ENCODE assay signal across 21 mouse cellular contexts in genomic region chr11:50354162-50354561, GRCm38 (mm10). TPM values are rescaled to one million over a fixed set of nuclear protein-coding genes. Genes with fewer than 3 reads are reported as not detected.
DNase-seq lines count a peak whose midpoint lies in the region; ATAC-seq and TF ChIP-seq lines count a peak whose summit lies in the region.
"Had no signal": no experiment of that assay in that cellular context is flagged by ENCODE, and none has a peak within 500 bp of the region (broad histone marks: within the 10 kb centered on the region; RNA-seq: fewer than 3 reads in every experiment).

Gene Cby3, plus strand, starts transcription at chr11:50354462.

- TF ChIP-seq POLR2A in testis, adult 2 months (IDR thresholded peaks at IDR 0.05; ENCODE audit: control insufficient read depth, low read depth, low read length): no peak
- TF ChIP-seq POLR2A in bone marrow macrophage, adult 2 months (IDR thresholded peaks at IDR 0.05; ENCODE audit: borderline replicate concordance, low read depth, low read length): no peak

- no peak within 1 kb of the TSS for H3K4me3 ChIP-seq in kidney, embryonic 15.5 days (replicated peaks)
- H3K4me3 ChIP-seq in testis, adult 2 months (ENCODE audit: control insufficient read depth, low read depth, low read length): no peak within 1 kb of the TSS
- no peak within 1 kb of the TSS for H3K4me3 ChIP-seq in bone marrow macrophage, adult 2 months (ENCODE audit: insufficient read depth, low read length)
- H3K4me3 ChIP-seq: limb, embryonic 12.5 days; lung, embryonic 15.5 days; midbrain, embryonic 12.5 days; neural tube, embryonic 13.5 days had no signal

- no peak for ATAC-seq in kidney, embryonic 15.5 days (replicated peaks; ENCODE audit: low FRiP score)
- ATAC-seq in megakaryocyte-erythroid progenitor cell, adult 5-6 weeks (replicated peaks; ENCODE audit: low FRiP score, low TSS enrichment, poor library complexity, severe bottlenecking): no peak

- peaks cover 11% of the 10 kb centered on the region for H3K4me1 ChIP-seq in kidney, embryonic 15.5 days
- peaks cover 4% of the 10 kb centered on the region for H3K4me1 ChIP-seq in testis, adult 2 months (ENCODE audit: control insufficient read depth, insufficient read depth, low read length)
- peaks cover 11% of the 10 kb centered on the region for H3K4me1 ChIP-seq in bone marrow macrophage, adult 2 months (ENCODE audit: control insufficient read depth, insufficient read depth, low read length)
- H3K4me1 ChIP-seq: lung, embryonic 15.5 days; midbrain, embryonic 12.5 days had no signal

- H3K9ac ChIP-seq in kidney, embryonic 15.5 days: no peak within 1 kb of the TSS
- H3K9ac ChIP-seq: limb, embryonic 12.5 days; lung, embryonic 15.5 days; midbrain, embryonic 12.5 days; neural tube, embryonic 13.5 days had no signal

- H3K4me2 ChIP-seq in kidney, embryonic 15.5 days: no peak within 1 kb of the TSS
- H3K4me2 ChIP-seq: limb, embryonic 12.5 days; lung, embryonic 15.5 days; midbrain, embryonic 12.5 days; neural tube, embryonic 13.5 days had no signal

- H3K9me3 ChIP-seq in kidney, embryonic 15.5 days (replicated peaks): no peaks in the 10 kb centered on the region
- H3K9me3 ChIP-seq: limb, embryonic 12.5 days; lung, embryonic 15.5 days; midbrain, embryonic 12.5 days; neural tube, embryonic 13.5 days had no signal

- TF ChIP-seq CTCF in testis, adult 2 months (IDR thresholded peaks at IDR 0.05; ENCODE audit: control insufficient read depth, insufficient read depth, insufficient replicate concordance, low read depth, low read length): no peak
- TF ChIP-seq CTCF in bone marrow macrophage, adult 2 months (IDR thresholded peaks at IDR 0.05; ENCODE audit: low read depth, low read length): no peak

- DNase-seq in kidney, postnatal 10 days: no peak
- no peak for DNase-seq in testis, postnatal 10 days (ENCODE audit: low spot score)
- DNase-seq in adrenal gland, adult 18-20 months (ENCODE audit: low spot score in 2 of 2): no peak
- DNase-seq: B cell, adult 2 months; cerebellum, adult 8-10 months; lung, postnatal 4 days; right cerebral cortex, adult 18-20 months had no signal

- H3K27ac ChIP-seq in kidney, embryonic 15.5 days: peak within 1 kb of the TSS; percentile 88
- no peak within 1 kb of the TSS for H3K27ac ChIP-seq in testis, adult 2 months (ENCODE audit: control insufficient read depth, insufficient read depth, low read depth, low read length)
- H3K27ac ChIP-seq in bone marrow macrophage, adult 2 months (ENCODE audit: insufficient read depth, low read depth, low read length): peak within 1 kb of the TSS; percentile 37; the same call in 1 of the 2 replicates
- H3K27ac ChIP-seq: limb, embryonic 12.5 days; lung, embryonic 15.5 days; midbrain, embryonic 12.5 days; neural tube, embryonic 13.5 days had no signal

- H3K36me3 ChIP-seq in kidney, embryonic 15.5 days: no peaks in the 10 kb centered on the region
- no peaks in the 10 kb centered on the region for H3K36me3 ChIP-seq in testis, adult 2 months (ENCODE audit: control insufficient read depth, insufficient read depth, low read length)
- H3K36me3 ChIP-seq: G1E; limb, embryonic 12.5 days; lung, embryonic 15.5 days; midbrain, embryonic 12.5 days; neural tube, embryonic 13.5 days had no signal

- H3K27me3 ChIP-seq in kidney, embryonic 15.5 days: 0 out of 2 replicates have a peak, but pooled peaks cover 4% of the 10 kb centered on the region
- H3K27me3 ChIP-seq in testis, adult 2 months (ENCODE audit: control insufficient read depth, insufficient read depth, low read length): no peaks in the 10 kb centered on the region

RNA-seq across cellular contexts. Expression of gene Cby3, which starts in this region (rescaled TPM):
- polyA plus RNA-seq in kidney, embryonic 15.5 days (2015; fragmentation: Nextera tagmentation; extraction: Ambion mirVana): 0.78 and 1.3 TPM in 2 replicates
- 112 and 129 TPM in 2 replicates for polyA plus RNA-seq in testis, adult 2 months (2012; rRNA removed)
- polyA plus RNA-seq in bone marrow macrophage, adult 2 months (2012; ENCODE audit: insufficient read depth, insufficient read length, missing spikeins): not detected in 2 replicates
- not detected for total RNA-seq in adrenal gland, adult 18-20 months (2021)
- total RNA-seq in megakaryocyte-erythroid progenitor cell, adult 5-6 weeks (2014; fragmentation: Nextera tagmentation): 1.0 TPM in 1 of 2 replicates, not detected in the other
- total RNA-seq in megakaryocyte-erythroid progenitor cell, adult 5-6 weeks (2017): not detected in 2 replicates
- total RNA-seq: G1E; gastrocnemius, adult 18-20 months; gastrocnemius, postnatal 4 days; left cerebral cortex, postnatal 10 days had no signal
- polyA plus RNA-seq: G1E; heart, embryonic 16.5 days; limb, embryonic 12.5 days; midbrain, embryonic 12.5 days; thymus, postnatal 0 days had no signal

Comparison
In these comparisons a context has a peak if more than half of its experiments do, and no peak if none do; other contexts are left out.
1. RNA of gene Cby3 (polyA plus RNA-seq): 112 to 129 TPM in testis, adult 2 months; 0.78 to 1.3 TPM in kidney, embryonic 15.5 days and not detected in bone marrow macrophage, adult 2 months; every median in the first group is over 10 times any median in the second.